Mouse (Mus musculus): ENCODE results near the gene Ctrb1. TPM values are rescaled to one million over a fixed set of nuclear protein-coding genes. Genes with fewer than 3 reads are reported as not detected.

Gene Ctrb1
- polyA plus RNA-seq (2012; rRNA removed) = 1.5 and 59.1 TPM in 2 replicates

- 77% methylated on average over 2 of the region's 2 CpGs for WGBS
- no peak within 1 kb of the TSS for H3K4me3 ChIP-seq (replicated peaks; ENCODE audit: extremely low read depth, low read depth, low read length)
- TF ChIP-seq CTCF (IDR thresholded peaks at IDR 0.05; ENCODE audit: insufficient read depth, low read length) (no peak), POLR2A (IDR thresholded peaks at IDR 0.05; ENCODE audit: borderline replicate concordance, extremely low read depth, low read depth, low read length) (no peak)
- no peaks in the 10 kb centered on the region for H3K4me1 ChIP-seq (ENCODE audit: control insufficient read depth, insufficient read depth, low read length)
- no peak for DNase-seq
Measured at GRCm38 (mm10) chr8:111690960-111691445, at the start of gene Ctrb1. Gene Ctrb1 (minus strand): TSS chr8:111691010.

- TF ChIP-seq CTCF (IDR thresholded peaks at IDR 0.05; ENCODE audit: insufficient read depth, low read length) (no peak), POLR2A (IDR thresholded peaks at IDR 0.05; ENCODE audit: borderline replicate concordance, extremely low read depth, low read depth, low read length) (no peak)
- Histone ChIP-seq H3K4me1 (ENCODE audit: control insufficient read depth, insufficient read depth, low read length) (peaks cover 57% of the 10 kb centered on the region), H3K4me3 (replicated peaks; ENCODE audit: extremely low read depth, low read depth, low read length) (no peak overlapping the region)
- no peak for DNase-seq
- 47% methylated on average over 7 of the region's 7 CpGs for WGBS
Measured at GRCm38 (mm10) chr8:111740301-111740711, 49.5 kb upstream of the Ctrb1 start.

- no peak for DNase-seq
- Histone ChIP-seq H3K4me3 (replicated peaks; ENCODE audit: extremely low read depth, low read depth, low read length) (no peak overlapping the region), H3K4me1 (ENCODE audit: control insufficient read depth, insufficient read depth, low read length) (peaks cover 63% of the 10 kb centered on the region)
- WGBS = 26% methylated on average over 7 of the region's 7 CpGs
- TF ChIP-seq POLR2A (IDR thresholded peaks at IDR 0.05; ENCODE audit: borderline replicate concordance, extremely low read depth, low read depth, low read length) = no peak
- TF ChIP-seq CTCF (IDR thresholded peaks at IDR 0.05; ENCODE audit: insufficient read depth, low read length) = no peak
Measured at GRCm38 (mm10) chr8:111739604-111740003, 48.8 kb upstream of the Ctrb1 start.

- no peak overlapping the region for H3K4me3 ChIP-seq (replicated peaks; ENCODE audit: extremely low read depth, low read depth, low read length)
- no peak for TF ChIP-seq CTCF (IDR thresholded peaks at IDR 0.05; ENCODE audit: insufficient read depth, low read length)
- TF ChIP-seq POLR2A (IDR thresholded peaks at IDR 0.05; ENCODE audit: borderline replicate concordance, extremely low read depth, low read depth, low read length) = no peak
- H3K4me1 ChIP-seq (ENCODE audit: control insufficient read depth, insufficient read depth, low read length) = peaks cover 68% of the 10 kb centered on the region
- DNase-seq = no peak
- WGBS = 26% methylated on average over 6 of the region's 6 CpGs
Measured at GRCm38 (mm10) chr8:111738867-111739266, 48.1 kb upstream of the Ctrb1 start.

GRCm38 (mm10) chr8:111736321-111736720 is 45.5 kb upstream of the Ctrb1 start:
- TF ChIP-seq POLR2A (IDR thresholded peaks at IDR 0.05; ENCODE audit: borderline replicate concordance, extremely low read depth, low read depth, low read length) (no peak), CTCF (IDR thresholded peaks at IDR 0.05; ENCODE audit: insufficient read depth, low read length) (no peak)
- Histone ChIP-seq H3K4me1 (ENCODE audit: control insufficient read depth, insufficient read depth, low read length) (peaks cover 70% of the 10 kb centered on the region), H3K4me3 (replicated peaks; ENCODE audit: extremely low read depth, low read depth, low read length) (no peak overlapping the region)
- no peak for DNase-seq
- 38% methylated on average over 7 of the region's 7 CpGs for WGBS

- 55% methylated on average over 4 of the region's 4 CpGs for WGBS
- no peak for DNase-seq
- TF ChIP-seq POLR2A (IDR thresholded peaks at IDR 0.05; ENCODE audit: borderline replicate concordance, extremely low read depth, low read depth, low read length) (no peak), CTCF (IDR thresholded peaks at IDR 0.05; ENCODE audit: insufficient read depth, low read length) (no peak)
- Histone ChIP-seq H3K4me1 (ENCODE audit: control insufficient read depth, insufficient read depth, low read length) (peaks cover 71% of the 10 kb centered on the region), H3K4me3 (replicated peaks; ENCODE audit: extremely low read depth, low read depth, low read length) (no peak overlapping the region)
Measured at GRCm38 (mm10) chr8:111735791-111736190, 45.0 kb upstream of the Ctrb1 start.

- TF ChIP-seq POLR2A (IDR thresholded peaks at IDR 0.05; ENCODE audit: borderline replicate concordance, extremely low read depth, low read depth, low read length) (peak; percentile 71; the same call in 1 of the 2 replicates), CTCF (IDR thresholded peaks at IDR 0.05; ENCODE audit: insufficient read depth, low read length) (peak; percentile 25; the same call in 1 of the 2 replicates)
- peak; percentile 46 for DNase-seq
- Histone ChIP-seq H3K4me1 (ENCODE audit: control insufficient read depth, insufficient read depth, low read length) (peaks cover 69% of the 10 kb centered on the region), H3K4me3 (replicated peaks; ENCODE audit: extremely low read depth, low read depth, low read length) (no peak overlapping the region)
- WGBS = 27% methylated on average over 8 of the region's 8 CpGs
Measured at GRCm38 (mm10) chr8:111735335-111735761, 44.5 kb upstream of the Ctrb1 start.

- DNase-seq = peak; percentile 38
- 29% methylated on average over 6 of the region's 6 CpGs for WGBS
- Histone ChIP-seq H3K4me1 (ENCODE audit: control insufficient read depth, insufficient read depth, low read length) (peaks cover 67% of the 10 kb centered on the region), H3K4me3 (replicated peaks; ENCODE audit: extremely low read depth, low read depth, low read length) (peak overlapping the region; percentile 31)
- TF ChIP-seq CTCF (IDR thresholded peaks at IDR 0.05; ENCODE audit: insufficient read depth, low read length) (no peak), POLR2A (IDR thresholded peaks at IDR 0.05; ENCODE audit: borderline replicate concordance, extremely low read depth, low read depth, low read length) (no peak)
Measured at GRCm38 (mm10) chr8:111734244-111734960, 43.6 kb upstream of the Ctrb1 start.

GRCm38 (mm10) chr8:111733581-111734243 is 42.9 kb upstream of the Ctrb1 start:
- H3K4me1 ChIP-seq (ENCODE audit: control insufficient read depth, insufficient read depth, low read length) = peaks cover 67% of the 10 kb centered on the region
- TF ChIP-seq POLR2A (IDR thresholded peaks at IDR 0.05; ENCODE audit: borderline replicate concordance, extremely low read depth, low read depth, low read length) = no peak
- no peak for TF ChIP-seq CTCF (IDR thresholded peaks at IDR 0.05; ENCODE audit: insufficient read depth, low read length)
- H3K4me3 ChIP-seq (replicated peaks; ENCODE audit: extremely low read depth, low read depth, low read length) = no peak overlapping the region
- DNase-seq = no peak
- WGBS = 10% methylated on average over 5 of the region's 5 CpGs
